ENCODE assay signal across 25 mouse cellular contexts in the genomic region with DNA sequence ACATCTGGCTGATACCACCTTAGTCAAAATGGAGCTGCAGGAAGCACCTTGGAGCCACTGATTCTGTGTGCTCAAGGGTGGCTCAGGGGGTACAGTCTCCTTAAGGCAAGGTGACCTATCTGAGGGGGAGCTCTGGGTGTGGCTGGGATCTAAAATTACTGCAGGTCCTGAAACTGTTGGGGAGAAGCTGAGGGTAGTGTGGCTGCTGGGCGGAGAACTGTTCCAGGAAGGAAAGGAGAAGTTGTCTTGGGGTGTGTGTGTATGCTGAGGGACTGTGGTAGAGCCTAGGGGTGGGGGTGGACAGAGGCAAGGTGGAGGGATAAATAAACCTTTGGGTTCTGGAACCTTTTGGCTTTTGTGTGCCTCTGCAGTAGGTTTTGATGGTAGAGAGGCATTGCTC. TPM values are rescaled to one million over a fixed set of nuclear protein-coding genes. Genes with fewer than 3 reads are reported as not detected.
DNase-seq lines count a peak whose midpoint lies in the region; ATAC-seq and TF ChIP-seq lines count a peak whose summit lies in the region.
"Had no signal": no experiment of that assay in that cellular context is flagged by ENCODE, and none has a peak within 500 bp of the region (broad histone marks: within the 10 kb centered on the region; RNA-seq: fewer than 3 reads in every experiment).

No protein-coding gene starts in this region.

- 20% methylated on average over 1 of the region's 1 CpGs for WGBS in liver, embryonic 13.5 days (ENCODE audit: insufficient replicate concordance)

- peak overlapping the region; percentile 56; the same call in 1 of the 2 replicates for H3K4me3 ChIP-seq in G1E (ENCODE audit: low read depth, low read length)
- no peak overlapping the region for H3K4me3 ChIP-seq in MEL (ENCODE audit: control insufficient read depth in 1 of 2, insufficient read depth in 1 of 2, low read depth in 2 of 2, low read length in 2 of 2)
- H3K4me3 ChIP-seq in liver, embryonic 13.5 days (replicated peaks): no peak overlapping the region
- H3K4me3 ChIP-seq: erythroblast, embryonic 14.5 days; heart, embryonic 10.5 days; heart, embryonic 15.5 days; layer of hippocampus, adult 2 months; limb, embryonic 13.5 days had no signal

- no peak for TF ChIP-seq RAD21 in MEL (IDR thresholded peaks at IDR 0.05; ENCODE audit: low read depth, low read length)

- TF ChIP-seq POLR2A in MEL (IDR thresholded peaks at IDR 0.05; ENCODE audit: control insufficient read depth in 1 of 2, insufficient read depth in 1 of 2, low read depth in 1 of 2, low read length in 2 of 2, poor library complexity in 1 of 2): peak in 1 of 2 experiments; percentile 47; a peak in 2 of 4 replicates

- no peak overlapping the region for H3K4me2 ChIP-seq in liver, embryonic 13.5 days
- H3K4me2 ChIP-seq: heart, embryonic 15.5 days; limb, embryonic 13.5 days; midbrain, embryonic 11.5 days had no signal

- H3K9me3 ChIP-seq in G1E (replicated peaks) (no peaks in the 10 kb centered on the region), MEL (replicated peaks; ENCODE audit: insufficient read depth, low read length) (no peaks in the 10 kb centered on the region)
- no peaks in the 10 kb centered on the region for H3K9me3 ChIP-seq in liver, embryonic 13.5 days (replicated peaks)
- H3K9me3 ChIP-seq: heart, embryonic 10.5 days; heart, embryonic 15.5 days; limb, embryonic 13.5 days had no signal

- no peak for TF ChIP-seq EP300 in MEL (IDR thresholded peaks at IDR 0.05; ENCODE audit: low read depth in 1 of 2, low read length in 2 of 2)

- H3K79me2 ChIP-seq in MEL (ENCODE audit: control insufficient read depth, insufficient read depth, low read length, poor library complexity): peaks cover 97% of the 10 kb centered on the region

- H3K9ac ChIP-seq in MEL (ENCODE audit: control insufficient read depth, low read depth, low read length, poor library complexity, severe bottlenecking): peak overlapping the region; percentile 11; the same call in 1 of the 2 replicates
- H3K9ac ChIP-seq in liver, embryonic 13.5 days: peak overlapping the region; percentile 18
- H3K9ac ChIP-seq: heart, embryonic 15.5 days; limb, embryonic 13.5 days had no signal

- ATAC-seq in G1E (ENCODE audit: extremely low read depth, insufficient number of reproducible peaks, low FRiP score, poor library complexity, severe bottlenecking): no peak
- no peak for ATAC-seq in liver, embryonic 13.5 days (ENCODE audit: low read depth)
- ATAC-seq in megakaryocyte progenitor cell, adult 5-6 weeks (replicated peaks; ENCODE audit: poor library complexity): peak; percentile 23
- ATAC-seq: forebrain, embryonic 16.5 days; hindbrain, embryonic 16.5 days; lung, postnatal 0 days had no signal

- H3K27me3 ChIP-seq in G1E (ENCODE audit: insufficient read depth, low read length) (no peaks in the 10 kb centered on the region), MEL (ENCODE audit: control insufficient read depth in 1 of 2, insufficient read depth in 2 of 2, low read length in 2 of 2) (no peaks in the 10 kb centered on the region)
- H3K27me3 ChIP-seq in liver, embryonic 13.5 days: peaks cover 42% of the 10 kb centered on the region
- H3K27me3 ChIP-seq: CH12.LX had no signal

- H3K36me3 ChIP-seq in G1E (replicated peaks): peaks cover 98% of the 10 kb centered on the region
- H3K36me3 ChIP-seq in MEL (ENCODE audit: control insufficient read depth in 1 of 2, insufficient read depth in 2 of 2, low read length in 2 of 2): peaks cover 26 to 93% of the 10 kb centered on the region in 2 experiments
- peaks cover 49% of the 10 kb centered on the region for H3K36me3 ChIP-seq in liver, embryonic 13.5 days
- H3K36me3 ChIP-seq: heart, embryonic 10.5 days; heart, embryonic 15.5 days; limb, embryonic 13.5 days had no signal

- H3K4me1 ChIP-seq in G1E (ENCODE audit: insufficient read depth, low read depth, low read length): peaks cover 98% of the 10 kb centered on the region
- H3K4me1 ChIP-seq in MEL (ENCODE audit: control insufficient read depth in 1 of 2, insufficient read depth in 2 of 2, low read length in 2 of 2): peaks cover 25 to 90% of the 10 kb centered on the region in 2 experiments
- H3K4me1 ChIP-seq in liver, embryonic 13.5 days (replicated peaks): peaks cover 98% of the 10 kb centered on the region
- H3K4me1 ChIP-seq: limb, embryonic 13.5 days had no signal

- TF ChIP-seq CTCF in G1E (IDR thresholded peaks at IDR 0.05; ENCODE audit: low read depth, low read length): no peak
- TF ChIP-seq CTCF in MEL (IDR thresholded peaks at IDR 0.05 in 2 of 3, conservative IDR thresholded peaks at IDR 0.05 in 1 of 3; ENCODE audit: control insufficient read depth in 1 of 3, insufficient read depth in 1 of 3, low read depth in 2 of 3, low read length in 3 of 3, poor library complexity in 1 of 3, severe bottlenecking in 1 of 3): no peak

- H3K27ac ChIP-seq in MEL (ENCODE audit: control insufficient read depth, low read depth, low read length): peak overlapping the region; percentile 64
- peak overlapping the region; percentile 60 for H3K27ac ChIP-seq in liver, embryonic 13.5 days
- H3K27ac ChIP-seq: heart, embryonic 10.5 days; heart, embryonic 15.5 days; layer of hippocampus, adult 2 months; limb, embryonic 13.5 days had no signal

- DNase-seq in G1E (ENCODE audit: low spot score): peak; percentile 37
- peak; percentile 87 for DNase-seq in MEL (ENCODE audit: low read depth, low spot score)
- no peak for DNase-seq in liver, embryonic 13.5 days
- DNase-seq in B cell, adult 2 months: no peak
- no peak for DNase-seq in thymus, postnatal 4 days
- DNase-seq: adrenal gland, postnatal 14 days; cerebellum, adult 11-12 months; cerebellum, adult 9-11 months; kidney, adult 2 months; kidney, postnatal 36 days; lung, adult 18-20 months; lung, postnatal 4 days; thymus, adult 18-20 months; thymus, postnatal 25 days had no signal

TF ChIP-seq in MEL, 35 proteins besides CTCF, POLR2A, EP300 and RAD21:
- TF ChIP-seq POLR2AphosphoS5 (IDR thresholded peaks at IDR 0.05; ENCODE audit: borderline replicate concordance, low read depth, low read length) (peak; percentile 4; the same call in 1 of the 2 replicates), USF2 (IDR thresholded peaks at IDR 0.05; ENCODE audit: borderline replicate concordance in 1 of 2, insufficient read depth in 1 of 2, low read depth in 1 of 2, low read length in 2 of 2) (no peak), MAX (IDR thresholded peaks at IDR 0.05; ENCODE audit: low read length) (no peak), TAL1 (IDR thresholded peaks at IDR 0.05; ENCODE audit: low read length) (peak; percentile 36; the same call in 1 of the 2 replicates), TBP (IDR thresholded peaks at IDR 0.05; ENCODE audit: low read depth, low read length) (peak; percentile 55; the same call in 1 of the 2 replicates)

RNA-seq across cellular contexts. Expression of gene Cbfa2t3, which starts 9.6 kb away (rescaled TPM):
- total RNA-seq in G1E (2014; fragmentation: Nextera tagmentation) (99.0 and 106 TPM in 2 replicates), G1E (2017) (18.8 and 19.9 TPM in 2 replicates), MEL (2012; rRNA removed) (10.5 and 11.1 TPM in 2 replicates)
- polyA plus RNA-seq in G1E (2012) (287 TPM in 2 replicates), MEL (2012; ENCODE audit: insufficient read depth in 1 of 2, insufficient read length in 2 of 2, low read depth in 1 of 2, low replicate concordance in 2 of 2, missing spikeins in 1 of 2) (100 to 1,000 TPM in 1 of 2 experiments, not detected in 1; 102 TPM)
- 4.5 and 5.7 TPM in 2 replicates for polyA plus RNA-seq in liver, embryonic 13.5 days (2015; fragmentation: Nextera tagmentation; extraction: Ambion mirVana)
- 19.6 and 20.7 TPM in 2 replicates for total RNA-seq in megakaryocyte progenitor cell, adult 5-6 weeks (2015)
- total RNA-seq in megakaryocyte progenitor cell, adult 5-6 weeks (2017): 11.8 and 12.3 TPM in 2 replicates

Comparison
In these comparisons a context has a peak if more than half of its experiments do, and no peak if none do; other contexts are left out.
1. DNase-seq: peak in G1E (single experiment) and MEL (single experiment); none in liver, embryonic 13.5 days (single experiment), B cell, adult 2 months (0 of 2) and thymus, postnatal 4 days (single experiment).